Mouse (Mus musculus): ENCODE data around the gene Cnnm1. TPM values are rescaled to one million over a fixed set of nuclear protein-coding genes. Genes with fewer than 3 reads are reported as not detected.

Cnnm1 gene
- 2.6 TPM in 2 replicates for total RNA-seq (2012; rRNA removed)

DNA sequence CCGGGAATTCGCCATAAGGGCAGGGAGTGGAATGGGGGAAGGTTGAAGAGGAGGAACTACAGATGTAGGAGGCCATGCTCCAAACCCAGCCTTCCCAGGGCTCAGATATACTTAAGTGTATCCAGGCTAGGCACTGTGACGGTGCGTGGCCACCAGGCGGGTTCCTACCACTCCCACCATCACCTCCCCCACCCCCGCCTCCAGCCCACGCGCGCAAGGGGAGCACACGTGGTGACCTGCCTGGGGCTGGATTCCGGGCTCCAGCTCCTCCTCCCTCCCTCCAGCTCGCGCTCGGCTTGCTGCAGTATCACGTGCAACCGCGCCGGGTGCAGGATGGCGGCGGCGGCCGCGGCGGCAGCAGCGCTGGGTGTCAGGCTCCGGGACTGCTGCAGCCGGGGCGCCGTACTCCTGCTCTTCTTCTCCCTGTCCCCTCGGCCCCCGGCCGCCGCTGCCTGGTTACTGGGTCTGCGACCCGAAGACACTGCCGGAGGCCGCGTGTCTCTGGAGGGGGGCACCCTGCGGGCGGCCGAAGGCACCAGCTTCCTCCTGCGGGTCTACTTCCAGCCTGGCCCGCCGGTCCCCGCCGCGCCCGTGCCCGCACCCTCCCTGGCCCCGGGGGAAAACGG is at the start of gene Cnnm1:
Gene Cnnm1 (plus strand): TSS at position 325 of the 626 bp plus-strand sequence.
- DNase-seq (ENCODE audit: low read depth, low spot score) = peak; percentile 48

DNA sequence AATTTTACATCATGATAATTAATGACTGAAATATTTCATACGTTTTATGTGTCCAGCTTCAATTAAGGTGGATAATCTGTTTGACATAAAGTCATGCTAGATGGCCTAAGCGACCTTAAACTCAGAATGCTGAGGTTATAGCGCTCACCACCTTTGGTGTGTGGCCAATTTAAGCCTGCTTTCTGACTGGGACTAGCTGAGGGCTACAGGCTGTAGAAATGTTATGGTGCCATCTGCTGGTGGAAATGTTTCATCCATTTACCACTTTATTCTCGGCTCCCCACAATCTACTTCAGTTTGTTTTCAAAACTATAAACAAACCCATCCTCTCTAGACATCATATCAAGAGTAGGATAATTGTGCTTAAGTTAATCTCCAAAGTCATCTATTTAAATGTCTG is 43.9 kb upstream of the Cnnm1 start:
- Histone ChIP-seq H3K4me3 (ENCODE audit: insufficient read depth in 1 of 2, low read depth in 1 of 2, low read length in 2 of 2, poor library complexity in 1 of 2, severe bottlenecking in 1 of 2) (no peak overlapping the region), H3K27ac (ENCODE audit: insufficient read depth, low read depth, low read length, poor library complexity, severe bottlenecking) (no peak overlapping the region), H3K9ac (ENCODE audit: insufficient read depth, low read depth, low read length, poor library complexity, severe bottlenecking) (no peak overlapping the region), H3K4me1 (ENCODE audit: control insufficient read depth in 2 of 2, insufficient read depth in 2 of 2, low read length in 2 of 2, poor library complexity in 1 of 2) (no peaks in the 10 kb centered on the region), H3K9me3 (ENCODE audit: control insufficient read depth, insufficient read depth, low read depth, low read length) (no peaks in the 10 kb centered on the region), H3K36me3 (ENCODE audit: control insufficient read depth, insufficient read depth, low read length, poor library complexity, severe bottlenecking) (no peaks in the 10 kb centered on the region)
- in situ Hi-C loops (cut with MboI; ENCODE audit: low sequenced_read_pairs in 2 of 2, unreplicated experiment in 2 of 2) = no loop called here
- TF ChIP-seq ZC3H11A (IDR thresholded peaks at IDR 0.05; ENCODE audit: borderline replicate concordance, low read depth, low read length) (peak; percentile 80), MAFK (IDR thresholded peaks at IDR 0.05; ENCODE audit: insufficient read depth, low read depth, low read length) (no peak), HCFC1 (IDR thresholded peaks at IDR 0.05; ENCODE audit: borderline replicate concordance, insufficient read depth, low read length) (no peak), CHD2 (IDR thresholded peaks at IDR 0.05; ENCODE audit: low read depth, low read length) (no peak), ZNF384 (IDR thresholded peaks at IDR 0.05; ENCODE audit: low read depth, low read length) (no peak)
- DNase-seq (ENCODE audit: low read depth, low spot score) = peak; percentile 46

More for the DNA sequence above, at the start of gene Cnnm1:
- Histone ChIP-seq H3K9ac (ENCODE audit: insufficient read depth, low read depth, low read length, poor library complexity, severe bottlenecking) (peak within 1 kb of the TSS; percentile 78), H3K4me1 (ENCODE audit: control insufficient read depth in 2 of 2, insufficient read depth in 2 of 2, low read length in 2 of 2, poor library complexity in 1 of 2) (0 out of 4 replicates have a peak, but pooled peaks cover 0 to 1% of the 10 kb centered on the region in 2 experiments), H3K36me3 (ENCODE audit: control insufficient read depth, insufficient read depth, low read length, poor library complexity, severe bottlenecking) (no peaks in the 10 kb centered on the region), H3K9me3 (ENCODE audit: control insufficient read depth, insufficient read depth, low read depth, low read length) (no peaks in the 10 kb centered on the region), H3K27ac (ENCODE audit: insufficient read depth, low read depth, low read length, poor library complexity, severe bottlenecking) (no peak within 1 kb of the TSS), H3K4me3 (ENCODE audit: insufficient read depth in 1 of 2, low read depth in 1 of 2, low read length in 2 of 2, poor library complexity in 1 of 2, severe bottlenecking in 1 of 2) (peak within 1 kb of the TSS; percentile 79 to 84)
- TF ChIP-seq CHD2 (IDR thresholded peaks at IDR 0.05; ENCODE audit: low read depth, low read length) = no peak
- no peak; the same call in 1 of the 2 replicates for TF ChIP-seq HCFC1 (IDR thresholded peaks at IDR 0.05; ENCODE audit: borderline replicate concordance, insufficient read depth, low read length)
- TF ChIP-seq ZC3H11A (IDR thresholded peaks at IDR 0.05; ENCODE audit: borderline replicate concordance, low read depth, low read length) = no peak
- TF ChIP-seq ZNF384 (IDR thresholded peaks at IDR 0.05; ENCODE audit: low read depth, low read length) = no peak
- no peak for TF ChIP-seq MAFK (IDR thresholded peaks at IDR 0.05; ENCODE audit: insufficient read depth, low read depth, low read length)
- in situ Hi-C loops (cut with MboI; ENCODE audit: low sequenced_read_pairs in 2 of 2, unreplicated experiment in 2 of 2) = no loop called here

DNA sequence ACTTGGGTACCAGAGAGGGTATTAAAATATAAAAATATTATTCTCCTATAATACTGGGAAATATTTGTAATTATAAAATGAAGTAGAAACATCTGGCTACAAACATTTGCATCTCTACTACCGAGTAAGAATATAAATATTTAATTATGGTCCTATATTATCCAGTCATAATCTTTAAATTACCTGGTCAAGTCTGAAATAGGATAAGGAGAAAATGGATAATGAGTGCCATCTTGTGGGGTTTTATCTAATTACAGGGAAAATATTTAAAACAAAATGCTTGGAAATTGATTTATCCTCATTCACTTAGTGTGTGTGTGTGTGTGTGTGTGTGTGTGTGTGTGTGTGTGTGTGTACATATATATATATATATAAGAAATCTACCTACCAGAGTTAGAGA is 33.1 kb upstream of the Cnnm1 start:
- no peak overlapping the region for H3K4me3 ChIP-seq (ENCODE audit: insufficient read depth in 1 of 2, low read depth in 1 of 2, low read length in 2 of 2, poor library complexity in 1 of 2, severe bottlenecking in 1 of 2)
- no peak overlapping the region for H3K9ac ChIP-seq (ENCODE audit: insufficient read depth, low read depth, low read length, poor library complexity, severe bottlenecking)
- no peak overlapping the region for H3K27ac ChIP-seq (ENCODE audit: insufficient read depth, low read depth, low read length, poor library complexity, severe bottlenecking)
- no peak for TF ChIP-seq ZNF384 (IDR thresholded peaks at IDR 0.05; ENCODE audit: low read depth, low read length)
- no peaks in the 10 kb centered on the region for H3K36me3 ChIP-seq (ENCODE audit: control insufficient read depth, insufficient read depth, low read length, poor library complexity, severe bottlenecking)
- no peaks in the 10 kb centered on the region for H3K9me3 ChIP-seq (ENCODE audit: control insufficient read depth, insufficient read depth, low read depth, low read length)
- no peak for DNase-seq (ENCODE audit: low read depth, low spot score)
- no peaks in the 10 kb centered on the region for H3K4me1 ChIP-seq (ENCODE audit: control insufficient read depth in 2 of 2, insufficient read depth in 2 of 2, low read length in 2 of 2, poor library complexity in 1 of 2)
- in situ Hi-C loops (cut with MboI; ENCODE audit: low sequenced_read_pairs in 2 of 2, unreplicated experiment in 2 of 2) = loop anchor here (10.0 to 25.0 kb wide), 2 partner anchors 595 to 612 kb away; no protein-coding TSS in a partner anchor

DNA sequence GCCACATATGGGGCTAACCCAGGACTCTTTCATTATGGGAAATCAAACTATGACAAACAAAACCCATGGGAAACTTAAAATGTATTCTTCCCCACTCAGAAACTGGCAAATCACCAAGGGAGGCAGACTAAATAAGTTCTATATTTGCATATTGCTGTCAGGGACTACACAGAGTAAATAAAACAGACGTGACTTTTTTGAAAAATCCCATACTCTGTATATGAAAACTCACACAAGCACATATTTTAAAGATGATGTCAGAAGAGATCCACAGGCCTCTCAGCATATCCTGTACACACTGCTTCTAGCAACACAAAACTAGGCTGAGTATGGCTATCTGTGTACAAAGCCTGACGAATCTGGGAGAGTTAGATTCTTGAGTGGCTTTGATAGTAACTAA is 24.7 kb upstream of the Cnnm1 start:
- TF ChIP-seq HCFC1 (IDR thresholded peaks at IDR 0.05; ENCODE audit: borderline replicate concordance, insufficient read depth, low read length) = no peak
- no peak for TF ChIP-seq CHD2 (IDR thresholded peaks at IDR 0.05; ENCODE audit: low read depth, low read length)
- TF ChIP-seq ZC3H11A (IDR thresholded peaks at IDR 0.05; ENCODE audit: borderline replicate concordance, low read depth, low read length) = no peak
- no peak for TF ChIP-seq MAFK (IDR thresholded peaks at IDR 0.05; ENCODE audit: insufficient read depth, low read depth, low read length)
- TF ChIP-seq ZNF384 (IDR thresholded peaks at IDR 0.05; ENCODE audit: low read depth, low read length) = no peak
- no peak for DNase-seq (ENCODE audit: low read depth, low spot score)
- Histone ChIP-seq H3K4me3 (ENCODE audit: insufficient read depth in 1 of 2, low read depth in 1 of 2, low read length in 2 of 2, poor library complexity in 1 of 2, severe bottlenecking in 1 of 2) (no peak overlapping the region), H3K9ac (ENCODE audit: insufficient read depth, low read depth, low read length, poor library complexity, severe bottlenecking) (no peak overlapping the region), H3K9me3 (ENCODE audit: control insufficient read depth, insufficient read depth, low read depth, low read length) (no peaks in the 10 kb centered on the region), H3K36me3 (ENCODE audit: control insufficient read depth, insufficient read depth, low read length, poor library complexity, severe bottlenecking) (no peaks in the 10 kb centered on the region), H3K4me1 (ENCODE audit: control insufficient read depth in 2 of 2, insufficient read depth in 2 of 2, low read length in 2 of 2, poor library complexity in 1 of 2) (no peaks in the 10 kb centered on the region), H3K27ac (ENCODE audit: insufficient read depth, low read depth, low read length, poor library complexity, severe bottlenecking) (no peak overlapping the region)
- in situ Hi-C loops (cut with MboI; ENCODE audit: low sequenced_read_pairs in 2 of 2, unreplicated experiment in 2 of 2) = loop anchor here in 1 of 2 experiments (25.0 kb wide), 1 partner anchor 603 kb away; no protein-coding TSS in a partner anchor

Measured in ES-E14 (cell line).